Mouse (Mus musculus): ENCODE data around the gene Elavl1. TPM values are rescaled to one million over a fixed set of nuclear protein-coding genes. Genes with fewer than 3 reads are reported as not detected.

The Elavl1 gene
- polyA plus RNA-seq, 1 experiment from 2014 or later = 162 TPM

GRCm38 (mm10) chr8:4304124-4304547, 21.1 kb downstream of the Elavl1 start:
- no peaks in the 10 kb centered on the region for H3K4me1 ChIP-seq (replicated peaks; ENCODE audit: insufficient read depth, low read length)
- no peak overlapping the region for H3K9ac ChIP-seq (ENCODE audit: low read depth, low read length)
- DNase-seq (ENCODE audit: low spot score) (no peak), ATAC-seq (replicated peaks; ENCODE audit: low FRiP score, low read depth) (no peak)
- no peak overlapping the region for H3K4me3 ChIP-seq (replicated peaks; ENCODE audit: low read depth, low read length)
- no peaks in the 10 kb centered on the region for H3K9me3 ChIP-seq (replicated peaks; ENCODE audit: low read length)
- peaks cover 73% of the 10 kb centered on the region for H3K36me3 ChIP-seq (ENCODE audit: insufficient read depth, low read length)
- no peak for TF ChIP-seq CTCF (IDR thresholded peaks at IDR 0.05; ENCODE audit: low read depth)
- no peak overlapping the region for H3K27ac ChIP-seq
- H3K27me3 ChIP-seq (ENCODE audit: insufficient read depth, low read length) = no peaks in the 10 kb centered on the region
- no peak overlapping the region for H3K4me2 ChIP-seq (ENCODE audit: low read length)
- 82% methylated on average over 3 of the region's 3 CpGs for WGBS

GRCm38 (mm10) chr8:4297822-4298221, 27.4 kb downstream of the Elavl1 start:
- H3K9me3 ChIP-seq (replicated peaks; ENCODE audit: low read length) = no peaks in the 10 kb centered on the region
- WGBS = 94% methylated on average over 4 of the region's 4 CpGs
- no peak for TF ChIP-seq CTCF (IDR thresholded peaks at IDR 0.05; ENCODE audit: low read depth)
- no peak overlapping the region for H3K4me2 ChIP-seq (ENCODE audit: low read length)
- H3K9ac ChIP-seq (ENCODE audit: low read depth, low read length) = no peak overlapping the region
- H3K36me3 ChIP-seq (ENCODE audit: insufficient read depth, low read length) = peaks cover 63% of the 10 kb centered on the region
- H3K4me3 ChIP-seq (replicated peaks; ENCODE audit: low read depth, low read length) = no peak overlapping the region
- no peak overlapping the region for H3K27ac ChIP-seq
- no peaks in the 10 kb centered on the region for H3K27me3 ChIP-seq (ENCODE audit: insufficient read depth, low read length)
- ATAC-seq (replicated peaks; ENCODE audit: low FRiP score, low read depth) (no peak), DNase-seq (ENCODE audit: low spot score) (no peak)
- no peaks in the 10 kb centered on the region for H3K4me1 ChIP-seq (replicated peaks; ENCODE audit: insufficient read depth, low read length)

GRCm38 (mm10) chr8:4292738-4293137, 32.5 kb downstream of the Elavl1 start:
- TF ChIP-seq CTCF (IDR thresholded peaks at IDR 0.05; ENCODE audit: low read depth) = peak; percentile 55
- Histone ChIP-seq H3K9me3 (replicated peaks; ENCODE audit: low read length) (no peaks in the 10 kb centered on the region), H3K4me3 (replicated peaks; ENCODE audit: low read depth, low read length) (no peak overlapping the region), H3K4me1 (replicated peaks; ENCODE audit: insufficient read depth, low read length) (no peaks in the 10 kb centered on the region), H3K9ac (ENCODE audit: low read depth, low read length) (no peak overlapping the region), H3K36me3 (ENCODE audit: insufficient read depth, low read length) (peaks cover 51% of the 10 kb centered on the region), H3K27me3 (ENCODE audit: insufficient read depth, low read length) (no peaks in the 10 kb centered on the region), H3K4me2 (ENCODE audit: low read length) (no peak overlapping the region), H3K27ac (no peak overlapping the region)
- 87% methylated on average over 5 of the region's 5 CpGs for WGBS
- DNase-seq (ENCODE audit: low spot score) (no peak), ATAC-seq (replicated peaks; ENCODE audit: low FRiP score, low read depth) (no peak)

- DNase-seq (ENCODE audit: low spot score) (no peak), ATAC-seq (replicated peaks; ENCODE audit: low FRiP score, low read depth) (no peak; the same call in 1 of the 2 replicates)
- H3K4me2 ChIP-seq (ENCODE audit: low read length) = peak overlapping the region; percentile 86
- H3K9ac ChIP-seq (ENCODE audit: low read depth, low read length) = peak overlapping the region; percentile 87
- no peak for TF ChIP-seq CTCF (IDR thresholded peaks at IDR 0.05; ENCODE audit: low read depth)
- 26% methylated on average over 9 of the region's 9 CpGs for WGBS
- H3K27me3 ChIP-seq (ENCODE audit: insufficient read depth, low read length) = no peaks in the 10 kb centered on the region
- H3K4me3 ChIP-seq (replicated peaks; ENCODE audit: low read depth, low read length) = peak overlapping the region; percentile 78
- H3K9me3 ChIP-seq (replicated peaks; ENCODE audit: low read length) = no peaks in the 10 kb centered on the region
- H3K27ac ChIP-seq = peak overlapping the region; percentile 60
- H3K36me3 ChIP-seq (ENCODE audit: insufficient read depth, low read length) = 0 out of 2 replicates have a peak, but pooled peaks cover 3% of the 10 kb centered on the region
- peaks cover 6% of the 10 kb centered on the region for H3K4me1 ChIP-seq (replicated peaks; ENCODE audit: insufficient read depth, low read length)
Measured at GRCm38 (mm10) chr8:4276111-4276465, 49.1 kb downstream of the Elavl1 start.

- peak; percentile 98 for DNase-seq (ENCODE audit: low spot score)
- no peak for TF ChIP-seq CTCF (IDR thresholded peaks at IDR 0.05; ENCODE audit: low read depth)
- Histone ChIP-seq H3K36me3 (ENCODE audit: insufficient read depth, low read length) (0 out of 2 replicates have a peak, but pooled peaks cover 8% of the 10 kb centered on the region), H3K9ac (ENCODE audit: low read depth, low read length) (peak within 1 kb of the TSS; percentile 87), H3K9me3 (replicated peaks; ENCODE audit: low read length) (no peaks in the 10 kb centered on the region), H3K4me3 (replicated peaks; ENCODE audit: low read depth, low read length) (peak within 1 kb of the TSS; percentile 78), H3K27me3 (ENCODE audit: insufficient read depth, low read length) (no peaks in the 10 kb centered on the region), H3K27ac (peak within 1 kb of the TSS; percentile 73), H3K4me2 (ENCODE audit: low read length) (peak within 1 kb of the TSS; percentile 86), H3K4me1 (replicated peaks; ENCODE audit: insufficient read depth, low read length) (peaks cover 6% of the 10 kb centered on the region)
- peak; percentile 95 for ATAC-seq (replicated peaks; ENCODE audit: low FRiP score, low read depth)
- WGBS = under 1% methylated on average over 39 of the region's 39 CpGs
Measured at GRCm38 (mm10) chr8:4275275-4276110, 49.7 kb downstream of the Elavl1 start, which contains the start of gene Timm44. Timm44 (minus strand) TSS chr8:4275913.

- H3K9me3 ChIP-seq (replicated peaks; ENCODE audit: low read length) = no peaks in the 10 kb centered on the region
- TF ChIP-seq CTCF (IDR thresholded peaks at IDR 0.05; ENCODE audit: low read depth) = no peak
- ATAC-seq (replicated peaks; ENCODE audit: low FRiP score, low read depth) = no peak
- H3K9ac ChIP-seq (ENCODE audit: low read depth, low read length) = no peak overlapping the region
- H3K36me3 ChIP-seq (ENCODE audit: insufficient read depth, low read length) = peaks cover 58% of the 10 kb centered on the region
- no peak overlapping the region for H3K4me2 ChIP-seq (ENCODE audit: low read length)
- H3K4me3 ChIP-seq (replicated peaks; ENCODE audit: low read depth, low read length) = no peak overlapping the region
- no peak for DNase-seq (ENCODE audit: low spot score)
- no peak overlapping the region for H3K27ac ChIP-seq
- no peaks in the 10 kb centered on the region for H3K4me1 ChIP-seq (replicated peaks; ENCODE audit: insufficient read depth, low read length)
- WGBS = 92% methylated on average over 6 of the region's 6 CpGs
- no peaks in the 10 kb centered on the region for H3K27me3 ChIP-seq (ENCODE audit: insufficient read depth, low read length)
Measured at GRCm38 (mm10) chr8:4269609-4270008, 55.6 kb downstream of the Elavl1 start.
